ENCODE assay signal across 8 mouse cellular contexts in genomic region chr14:79480624-79481338, GRCm38 (mm10). TPM values are rescaled to one million over a fixed set of nuclear protein-coding genes. Genes with fewer than 3 reads are reported as not detected.
A peak's percentile ranks its signal among the peaks of the same experiment; 100 is the strongest.
DNase-seq lines count a peak whose midpoint lies in the region; ATAC-seq and TF ChIP-seq lines count a peak whose summit lies in the region.

Gene Elf1, plus strand, starts transcription at chr14:79481194.

- no peaks in the 10 kb centered on the region for H3K9me3 ChIP-seq in embryonic facial prominence, embryonic 12.5 days
- no peaks in the 10 kb centered on the region for H3K9me3 ChIP-seq in limb, embryonic 11.5 days (ENCODE audit: control insufficient read depth, low read length)
- no peaks in the 10 kb centered on the region for H3K9me3 ChIP-seq in midbrain, embryonic 13.5 days

- DNase-seq in 3134 (ENCODE audit: extremely low read depth, insufficient read length, low spot score): peak; percentile 86
- DNase-seq in adrenal gland, postnatal 36 days: peak; percentile 97 to 99
- DNase-seq in heart, adult 18-20 months: peak; percentile 98
- peak; percentile 98 for DNase-seq in kidney, adult 2 months
- peak; percentile 93 for DNase-seq in limb, embryonic 11.5 days (ENCODE audit: low spot score)

- TF ChIP-seq CTCF in kidney, adult 2 months (conservative IDR thresholded peaks at IDR 0.05; ENCODE audit: insufficient read depth, insufficient read length, low read depth, low read length): no peak
- TF ChIP-seq CTCF in small intestine, adult 2 months (IDR thresholded peaks at IDR 0.05; ENCODE audit: extremely low read depth, insufficient read length, insufficient replicate concordance, low read depth, low read length): no peak

- TF ChIP-seq POLR2A in kidney, adult 2 months (IDR thresholded peaks at IDR 0.05; ENCODE audit: low read depth, low read length): peak; percentile 93
- TF ChIP-seq POLR2A in small intestine, adult 2 months (IDR thresholded peaks at IDR 0.05; ENCODE audit: low read depth, low read length): peak; percentile 98

- peak within 1 kb of the TSS; percentile 96 for H3K9ac ChIP-seq in embryonic facial prominence, embryonic 12.5 days
- H3K9ac ChIP-seq in limb, embryonic 11.5 days (ENCODE audit: low read length): peak within 1 kb of the TSS; percentile 98
- H3K9ac ChIP-seq in midbrain, embryonic 13.5 days (replicated peaks): peak within 1 kb of the TSS; percentile 86

- WGBS in embryonic facial prominence, embryonic 12.5 days: under 1% methylated on average over 81 of the region's 96 CpGs
- under 1% methylated on average over 95 of the region's 96 CpGs for WGBS in kidney, adult 2 months
- WGBS in limb, embryonic 11.5 days: under 1% methylated on average over 44 of the region's 96 CpGs
- WGBS in midbrain, embryonic 13.5 days: 1% methylated on average over 61 of the region's 96 CpGs
- under 1% methylated on average over 77 of the region's 96 CpGs for WGBS in small intestine, adult 2 months

- peaks cover 31% of the 10 kb centered on the region for H3K4me1 ChIP-seq in embryonic facial prominence, embryonic 12.5 days
- H3K4me1 ChIP-seq in kidney, adult 2 months (ENCODE audit: control insufficient read depth, insufficient read depth, low read length): peaks cover 19% of the 10 kb centered on the region
- peaks cover 15% of the 10 kb centered on the region for H3K4me1 ChIP-seq in limb, embryonic 11.5 days (ENCODE audit: control insufficient read depth, insufficient read depth, low read length)
- peaks cover 36% of the 10 kb centered on the region for H3K4me1 ChIP-seq in midbrain, embryonic 13.5 days (replicated peaks)
- H3K4me1 ChIP-seq in small intestine, adult 2 months (ENCODE audit: control insufficient read depth, insufficient read depth, insufficient read length, low read length): peaks cover 7% of the 10 kb centered on the region

- peaks cover 18% of the 10 kb centered on the region for H3K36me3 ChIP-seq in embryonic facial prominence, embryonic 12.5 days
- no peaks in the 10 kb centered on the region for H3K36me3 ChIP-seq in kidney, adult 2 months (ENCODE audit: control insufficient read depth, insufficient read depth, low read length)
- H3K36me3 ChIP-seq in limb, embryonic 11.5 days (ENCODE audit: control insufficient read depth, insufficient read depth, low read length): peaks cover 6% of the 10 kb centered on the region; the same call in 1 of the 2 replicates
- H3K36me3 ChIP-seq in midbrain, embryonic 13.5 days: peaks cover 17% of the 10 kb centered on the region
- H3K36me3 ChIP-seq in small intestine, adult 2 months (ENCODE audit: control insufficient read depth, insufficient read depth, low read length): peaks cover 4% of the 10 kb centered on the region; the same call in 1 of the 2 replicates

- H3K27ac ChIP-seq in embryonic facial prominence, embryonic 12.5 days: peak within 1 kb of the TSS; percentile 100
- peak within 1 kb of the TSS; percentile 97 for H3K27ac ChIP-seq in kidney, adult 2 months (ENCODE audit: insufficient read depth, low read depth, low read length)
- H3K27ac ChIP-seq in limb, embryonic 11.5 days (replicated peaks; ENCODE audit: low read depth, low read length): peak within 1 kb of the TSS; percentile 99
- peak within 1 kb of the TSS; percentile 99 for H3K27ac ChIP-seq in midbrain, embryonic 13.5 days
- H3K27ac ChIP-seq in small intestine, adult 2 months (ENCODE audit: insufficient read depth, low read depth, low read length): peak within 1 kb of the TSS; percentile 100

- H3K27me3 ChIP-seq in embryonic facial prominence, embryonic 12.5 days: no peaks in the 10 kb centered on the region
- no peaks in the 10 kb centered on the region for H3K27me3 ChIP-seq in kidney, adult 2 months (replicated peaks; ENCODE audit: control insufficient read depth, insufficient read depth, low read length)
- no peaks in the 10 kb centered on the region for H3K27me3 ChIP-seq in limb, embryonic 11.5 days (ENCODE audit: control insufficient read depth, insufficient read depth, low read length)
- peaks cover 2% of the 10 kb centered on the region; the same call in 1 of the 2 replicates for H3K27me3 ChIP-seq in midbrain, embryonic 13.5 days
- no peaks in the 10 kb centered on the region for H3K27me3 ChIP-seq in small intestine, adult 2 months (ENCODE audit: control insufficient read depth, insufficient read depth, low read length)

- H3K4me2 ChIP-seq in embryonic facial prominence, embryonic 12.5 days (replicated peaks): peak within 1 kb of the TSS; percentile 62
- H3K4me2 ChIP-seq in limb, embryonic 11.5 days (ENCODE audit: low read depth, severe bottlenecking): peak within 1 kb of the TSS; percentile 66
- H3K4me2 ChIP-seq in midbrain, embryonic 13.5 days (replicated peaks): peak within 1 kb of the TSS; percentile 59

- peak within 1 kb of the TSS; percentile 85 for H3K4me3 ChIP-seq in embryonic facial prominence, embryonic 12.5 days
- H3K4me3 ChIP-seq in kidney, adult 2 months (ENCODE audit: insufficient read depth, low read depth, low read length): peak within 1 kb of the TSS; percentile 71
- peak within 1 kb of the TSS; percentile 85 for H3K4me3 ChIP-seq in limb, embryonic 11.5 days (ENCODE audit: low read depth, low read length)
- H3K4me3 ChIP-seq in midbrain, embryonic 13.5 days (replicated peaks): peak within 1 kb of the TSS; percentile 79
- H3K4me3 ChIP-seq in small intestine, adult 2 months (ENCODE audit: low read depth, low read length): peak within 1 kb of the TSS; percentile 85

- ATAC-seq in embryonic facial prominence, embryonic 12.5 days (ENCODE audit: insufficient number of reproducible peaks, insufficient read depth, low FRiP score, low TSS enrichment): peak; percentile 72
- peak; percentile 84 for ATAC-seq in limb, embryonic 11.5 days (ENCODE audit: insufficient number of reproducible peaks, low FRiP score, low TSS enrichment, low read depth)
- peak; percentile 82 for ATAC-seq in midbrain, embryonic 13.5 days

RNA-seq across cellular contexts. Expression of gene Elf1, which starts in this region (rescaled TPM):
- 10 to 100 TPM; 22.1 to 26.0 TPM for total RNA-seq in adrenal gland, postnatal 36 days (2021)
- 12.4 and 12.7 TPM in 2 replicates for polyA plus RNA-seq in embryonic facial prominence, embryonic 12.5 days (2016; fragmentation: Nextera tagmentation; extraction: Ambion mirVana)
- 10 to 100 TPM; 12.4 to 15.0 TPM for total RNA-seq in heart, adult 18-20 months (2021)
- polyA plus RNA-seq in kidney, adult 2 months (2012; rRNA removed): 15.3 and 15.4 TPM in 2 replicates
- polyA plus RNA-seq in limb, embryonic 11.5 days (2014; fragmentation: Nextera tagmentation; extraction: Ambion mirVana): 7.5 and 7.8 TPM in 2 replicates
- polyA plus RNA-seq in midbrain, embryonic 13.5 days (2015; fragmentation: Nextera tagmentation; extraction: Ambion mirVana): 3.0 and 4.1 TPM in 2 replicates
- polyA plus RNA-seq in small intestine, adult 2 months (2012; rRNA removed): 6.4 and 20.1 TPM in 2 replicates

Comparison
In these comparisons a context has a peak if more than half of its experiments do, and no peak if none do; other contexts are left out.
1. Peak in every context shown above with its lines: DNase-seq, ATAC-seq, H3K4me3 ChIP-seq and H3K27ac ChIP-seq.